ENCODE assay signal across 28 mouse cellular contexts in genomic region chr11:54924145-54924544, GRCm38 (mm10).
"Had no signal": no experiment of that assay in that cellular context is flagged by ENCODE, and none has a peak within 500 bp of the region (broad histone marks: within the 10 kb centered on the region; RNA-seq: fewer than 3 reads in every experiment).

No protein-coding gene starts in this region.

- H3K27me3 ChIP-seq: embryonic facial prominence, embryonic 12.5 days; embryonic facial prominence, embryonic 13.5 days; embryonic facial prominence, embryonic 15.5 days; forebrain, embryonic 12.5 days; forebrain, embryonic 13.5 days; forebrain, embryonic 15.5 days had no signal

- H3K27ac ChIP-seq: embryonic facial prominence, embryonic 10.5 days; embryonic facial prominence, embryonic 12.5 days; embryonic facial prominence, embryonic 13.5 days; embryonic facial prominence, embryonic 15.5 days; forebrain, embryonic 10.5 days; forebrain, embryonic 12.5 days; forebrain, embryonic 13.5 days; forebrain, embryonic 15.5 days had no signal

- H3K9ac ChIP-seq: embryonic facial prominence, embryonic 12.5 days; embryonic facial prominence, embryonic 13.5 days; embryonic facial prominence, embryonic 15.5 days; forebrain, embryonic 12.5 days; forebrain, embryonic 13.5 days; forebrain, embryonic 15.5 days; forebrain, postnatal 0 days had no signal

- DNase-seq: cerebellum, adult 18-20 months; cerebellum, adult 2 months; cerebellum, adult 8-10 months; cerebellum, adult 9-10 months; cerebellum, adult 9-11 months; cerebellum, postnatal 10 days; cerebellum, postnatal 14 days; cerebellum, postnatal 25 days; cerebellum, postnatal 36 days; embryo, embryonic 11 days; forebrain, postnatal 0 days; gastrocnemius, adult 2 months; gastrocnemius, postnatal 10 days; gastrocnemius, postnatal 14 days; gastrocnemius, postnatal 25 days; gastrocnemius, postnatal 36 days; heart, adult 18-20 months had no signal

- H3K9me3 ChIP-seq: embryonic facial prominence, embryonic 10.5 days; embryonic facial prominence, embryonic 12.5 days; embryonic facial prominence, embryonic 13.5 days; embryonic facial prominence, embryonic 15.5 days; forebrain, embryonic 10.5 days; forebrain, embryonic 12.5 days; forebrain, embryonic 13.5 days; forebrain, embryonic 15.5 days had no signal

- ATAC-seq: forebrain, embryonic 13.5 days; forebrain, embryonic 14.5 days; forebrain, embryonic 15.5 days; forebrain, embryonic 16.5 days; forebrain, postnatal 0 days had no signal

- H3K4me1 ChIP-seq: embryonic facial prominence, embryonic 12.5 days; embryonic facial prominence, embryonic 13.5 days; forebrain, embryonic 12.5 days; forebrain, embryonic 13.5 days; forebrain, embryonic 15.5 days had no signal

- H3K4me3 ChIP-seq: embryonic facial prominence, embryonic 10.5 days; embryonic facial prominence, embryonic 12.5 days; embryonic facial prominence, embryonic 13.5 days; embryonic facial prominence, embryonic 15.5 days; erythroblast, embryonic 14.5 days; forebrain, embryonic 10.5 days; forebrain, embryonic 12.5 days; forebrain, embryonic 13.5 days; forebrain, embryonic 15.5 days; gastrocnemius, adult 2 months had no signal

- H3K4me2 ChIP-seq: embryonic facial prominence, embryonic 12.5 days; embryonic facial prominence, embryonic 13.5 days; embryonic facial prominence, embryonic 15.5 days; forebrain, embryonic 12.5 days; forebrain, embryonic 13.5 days; forebrain, embryonic 15.5 days had no signal
